Comparison of ENCODE assay signal across 19 mouse cellular contexts in genomic region chr1:164215540-164215939, GRCm38 (mm10). TPM values are rescaled to one million over a fixed set of nuclear protein-coding genes. Genes with fewer than 3 reads are reported as not detected.
DNase-seq lines count a peak whose midpoint lies in the region; ATAC-seq and TF ChIP-seq lines count a peak whose summit lies in the region.
"Had no signal": no experiment of that assay in that cellular context is flagged by ENCODE, and none has a peak within 500 bp of the region (broad histone marks: within the 10 kb centered on the region; RNA-seq: fewer than 3 reads in every experiment).

No protein-coding gene starts in this region.

- no peak for TF ChIP-seq EP300 in liver, postnatal 0 days (IDR thresholded peaks at IDR 0.05; ENCODE audit: low read depth)
- TF ChIP-seq EP300 in lung, postnatal 0 days (IDR thresholded peaks at IDR 0.05) = 0 out of 2 replicates have a peak, but pooled peaks have one; percentile 36
- TF ChIP-seq EP300 in heart, adult 2 months (IDR thresholded peaks at IDR 0.05; ENCODE audit: insufficient read depth, low read depth, low read length) = no peak

- H3K27ac ChIP-seq in liver, adult 2 months (replicated peaks; ENCODE audit: insufficient read depth, low read depth, low read length) = no peak overlapping the region; the same call in 1 of the 2 replicates
- H3K27ac ChIP-seq in liver, postnatal 0 days (ENCODE audit: low read depth) = no peak overlapping the region
- H3K27ac ChIP-seq in lung, postnatal 0 days (ENCODE audit: low read length) = no peak overlapping the region
- no peak overlapping the region for H3K27ac ChIP-seq in heart, adult 2 months
- H3K27ac ChIP-seq: forebrain, embryonic 12.5 days; kidney, embryonic 15.5 days; limb, embryonic 12.5 days; liver, embryonic 13.5 days; midbrain, embryonic 13.5 days; neural tube, embryonic 15.5 days had no signal

- TF ChIP-seq POLR2A in liver, adult 2 months (IDR thresholded peaks at IDR 0.05; ENCODE audit: extremely low read depth, insufficient read depth, low read length) = no peak
- TF ChIP-seq POLR2A in heart, adult 2 months (IDR thresholded peaks at IDR 0.05; ENCODE audit: insufficient read depth, low read depth, low read length) = no peak

- no peaks in the 10 kb centered on the region for H3K9me3 ChIP-seq in liver, postnatal 0 days (ENCODE audit: low read length)
- no peaks in the 10 kb centered on the region for H3K9me3 ChIP-seq in lung, postnatal 0 days (ENCODE audit: low read length)
- H3K9me3 ChIP-seq: forebrain, embryonic 12.5 days; kidney, embryonic 15.5 days; limb, embryonic 12.5 days; liver, embryonic 13.5 days; midbrain, embryonic 13.5 days; neural tube, embryonic 15.5 days had no signal

- ATAC-seq in liver, postnatal 0 days = no peak
- peak; percentile 43; the same call in 1 of the 2 replicates for ATAC-seq in lung, postnatal 0 days
- ATAC-seq: inflammation-experienced regulatory T-cells, adult 6 months; midbrain, embryonic 13.5 days; Patski had no signal

- TF ChIP-seq CTCF in liver, adult 2 months (IDR thresholded peaks at IDR 0.05; ENCODE audit: low read depth, low read length) = no peak
- no peak for TF ChIP-seq CTCF in liver, postnatal 0 days (IDR thresholded peaks at IDR 0.05; ENCODE audit: low read depth)
- no peak for TF ChIP-seq CTCF in lung, postnatal 0 days (IDR thresholded peaks at IDR 0.05)
- no peak for TF ChIP-seq CTCF in heart, adult 2 months (IDR thresholded peaks at IDR 0.05)

- 45% methylated on average over 6 of the region's 6 CpGs for WGBS in liver, adult 2 months
- 74% methylated on average over 6 of the region's 6 CpGs for WGBS in liver, postnatal 0 days (ENCODE audit: insufficient replicate concordance)
- 36% methylated on average over 6 of the region's 6 CpGs for WGBS in lung, postnatal 0 days
- 85% methylated on average over 6 of the region's 6 CpGs for WGBS in heart, adult 2 months

- no peaks in the 10 kb centered on the region for H3K27me3 ChIP-seq in liver, adult 2 months (ENCODE audit: control insufficient read depth, insufficient read depth, low read length)
- no peaks in the 10 kb centered on the region for H3K27me3 ChIP-seq in liver, postnatal 0 days (ENCODE audit: insufficient read depth, low read length)
- no peaks in the 10 kb centered on the region for H3K27me3 ChIP-seq in lung, postnatal 0 days (replicated peaks; ENCODE audit: insufficient read depth, low read length)
- H3K27me3 ChIP-seq in heart, adult 2 months (ENCODE audit: control insufficient read depth, insufficient read depth, low read length) = no peaks in the 10 kb centered on the region
- H3K27me3 ChIP-seq: forebrain, embryonic 12.5 days; kidney, embryonic 15.5 days; limb, embryonic 12.5 days; liver, embryonic 13.5 days; neural tube, embryonic 15.5 days; Patski had no signal

- peaks cover 9% of the 10 kb centered on the region; the same call in 1 of the 2 replicates for H3K4me1 ChIP-seq in liver, adult 2 months (ENCODE audit: control insufficient read depth, insufficient read depth, low read length)
- H3K4me1 ChIP-seq in liver, postnatal 0 days (ENCODE audit: insufficient read depth) = peaks cover 8% of the 10 kb centered on the region; the same call in 1 of the 2 replicates
- H3K4me1 ChIP-seq in lung, postnatal 0 days (ENCODE audit: insufficient read depth, low read depth, low read length) = peaks cover 4% of the 10 kb centered on the region; the same call in 1 of the 2 replicates
- no peaks in the 10 kb centered on the region for H3K4me1 ChIP-seq in heart, adult 2 months (ENCODE audit: control insufficient read depth, insufficient read depth, low read length)
- H3K4me1 ChIP-seq: limb, embryonic 12.5 days; midbrain, embryonic 13.5 days had no signal

- H3K36me3 ChIP-seq in liver, adult 2 months (ENCODE audit: control insufficient read depth, insufficient read depth, low read length) = peaks cover 67% of the 10 kb centered on the region
- peaks cover 2% of the 10 kb centered on the region; the same call in 1 of the 2 replicates for H3K36me3 ChIP-seq in liver, postnatal 0 days (replicated peaks; ENCODE audit: insufficient read depth, low read length)
- H3K36me3 ChIP-seq in lung, postnatal 0 days (ENCODE audit: insufficient read depth, low read length) = no peaks in the 10 kb centered on the region
- no peaks in the 10 kb centered on the region for H3K36me3 ChIP-seq in heart, adult 2 months (ENCODE audit: control insufficient read depth, insufficient read depth, low read length)
- H3K36me3 ChIP-seq: forebrain, embryonic 12.5 days; kidney, embryonic 15.5 days; limb, embryonic 12.5 days; liver, embryonic 13.5 days; midbrain, embryonic 13.5 days; neural tube, embryonic 15.5 days had no signal

- H3K4me2 ChIP-seq in liver, postnatal 0 days (ENCODE audit: low read depth, low read length) = no peak overlapping the region
- H3K4me2 ChIP-seq in lung, postnatal 0 days (replicated peaks; ENCODE audit: low read depth, low read length) = no peak overlapping the region
- H3K4me2 ChIP-seq: forebrain, embryonic 12.5 days; kidney, embryonic 15.5 days; limb, embryonic 12.5 days; liver, embryonic 13.5 days; midbrain, embryonic 13.5 days; neural tube, embryonic 15.5 days had no signal

- DNase-seq in liver, adult 2 months (ENCODE audit: extremely low read depth, low read depth, low spot score) = peak; percentile 64
- no peak for DNase-seq in liver, postnatal 0 days
- DNase-seq in 3T3-L1 (ENCODE audit: low read depth, low spot score) (peak; percentile 15), adipocyte (ENCODE audit: low spot score) (peak; percentile 87)
- peak; percentile 79 for DNase-seq in lung, postnatal 0 days (ENCODE audit: low spot score)
- DNase-seq in embryo, embryonic 11 days = no peak
- DNase-seq in heart, adult 2 months = no peak
- DNase-seq: adrenal gland, postnatal 14 days; cerebellum, adult 11-12 months; gastrocnemius, postnatal 14 days; liver, embryonic 13.5 days; right cerebral cortex, postnatal 14 days had no signal

- H3K4me3 ChIP-seq in liver, adult 2 months (ENCODE audit: insufficient read depth, low read depth, low read length) = no peak overlapping the region
- H3K4me3 ChIP-seq in liver, postnatal 0 days (ENCODE audit: low read depth, low read length) = no peak overlapping the region
- no peak overlapping the region for H3K4me3 ChIP-seq in lung, postnatal 0 days (ENCODE audit: low read depth, low read length)
- no peak overlapping the region for H3K4me3 ChIP-seq in heart, adult 2 months
- H3K4me3 ChIP-seq: forebrain, embryonic 12.5 days; kidney, embryonic 15.5 days; limb, embryonic 12.5 days; liver, embryonic 13.5 days; midbrain, embryonic 13.5 days; neural tube, embryonic 15.5 days had no signal

- intact Hi-C loops in heart, adult 2 months (cut with DNase I) = no loop called here

- H3K9ac ChIP-seq in liver, adult 2 months (ENCODE audit: low read depth, low read length) = no peak overlapping the region
- no peak overlapping the region for H3K9ac ChIP-seq in liver, postnatal 0 days (replicated peaks)
- H3K9ac ChIP-seq in lung, postnatal 0 days (replicated peaks; ENCODE audit: low read depth) = no peak overlapping the region
- no peak overlapping the region for H3K9ac ChIP-seq in heart, adult 2 months (ENCODE audit: low read depth, low read length)
- H3K9ac ChIP-seq: forebrain, embryonic 12.5 days; kidney, embryonic 15.5 days; limb, embryonic 12.5 days; liver, embryonic 13.5 days; midbrain, embryonic 13.5 days; neural tube, embryonic 15.5 days had no signal

- H3K79me2 ChIP-seq in liver, adult 2 months (ENCODE audit: control insufficient read depth, insufficient read depth, low read length) = no peaks in the 10 kb centered on the region
- no peaks in the 10 kb centered on the region for H3K79me2 ChIP-seq in heart, adult 2 months (replicated peaks; ENCODE audit: control insufficient read depth, insufficient read depth, low read length)

RNA-seq across cellular contexts. Expression of gene Slc19a2, which starts 33.3 kb away (rescaled TPM):
- 96.1 and 121 TPM in 2 replicates for total RNA-seq in liver, adult 2 months (2014; rRNA removed)
- polyA plus RNA-seq in liver, adult 2 months (2012; rRNA removed) = 84.5 and 86.9 TPM in 2 replicates
- 31.1 and 31.4 TPM in 2 replicates for polyA plus RNA-seq in liver, postnatal 0 days (2015; fragmentation: Nextera tagmentation; extraction: Ambion mirVana)
- polyA plus RNA-seq in lung, postnatal 0 days (2015; fragmentation: Nextera tagmentation; extraction: Ambion mirVana) = 3.8 and 3.9 TPM in 2 replicates
- total RNA-seq in heart, adult 2 months (2021) = 1 to 10 TPM; 5.0 to 7.8 TPM
- 7.6 and 14.6 TPM in 2 replicates for polyA plus RNA-seq in heart, adult 2 months (2012; rRNA removed)

RNA-seq across cellular contexts. Expression of gene Ccdc181, which starts 59.8 kb away (rescaled TPM):
- 2.5 and 3.9 TPM in 2 replicates for total RNA-seq in liver, adult 2 months (2014; rRNA removed)
- polyA plus RNA-seq in liver, adult 2 months (2012; rRNA removed) = 0.91 and 1.1 TPM in 2 replicates
- 2.6 and 2.7 TPM in 2 replicates for polyA plus RNA-seq in liver, postnatal 0 days (2015; fragmentation: Nextera tagmentation; extraction: Ambion mirVana)
- 14.4 and 19.3 TPM in 2 replicates for polyA plus RNA-seq in lung, postnatal 0 days (2015; fragmentation: Nextera tagmentation; extraction: Ambion mirVana)
- total RNA-seq in heart, adult 2 months (2021) = 1 to 10 TPM; 8.6 to 9.2 TPM
- 2.7 TPM in 2 replicates for polyA plus RNA-seq in heart, adult 2 months (2012; rRNA removed)

Comparison
In these comparisons a context has a peak if more than half of its experiments do, and no peak if none do; other contexts are left out.
1. DNase-seq: peak in liver, adult 2 months (single experiment), 3T3-L1 (single experiment), adipocyte (single experiment) and lung, postnatal 0 days (single experiment); none in liver, postnatal 0 days (single experiment), embryo, embryonic 11 days (single experiment) and heart, adult 2 months (0 of 2).